Mouse (Mus musculus) kidney, postnatal 0 days (tissue): ENCODE measurements at regions not wholly inside any gene's neighbourhood (a gene's known extent, or its start where the extent isn't known, plus 50 kb on each side); places are given as distances from the start of the nearest gene placed in this dataset.
A peak's percentile ranks its signal among the peaks of the same experiment; 100 is the strongest.

Source experiments
- ATAC-seq: fragments of 200-750 bp; cut with Nextera tagmentation; replicated peaks from 2 replicates; pipeline ENCODE4 v1.8.0; 2017; ENCODE audit warnings: low read depth, moderate number of reproducible peaks, moderate TSS enrichment, moderate library complexity; ENCODE audit not compliant: low FRiP score
- DNase-seq: peaks from one replicate; pipeline ENCODE4 v3.0.0-alpha.2; 2016; ENCODE audit warnings: low spot score
- H3K27ac ChIP-seq: fragments of 300-500 bp; sonication (generic); 2 replicates; pipeline ENCODE4 v1.5.1; 2014; ENCODE audit warnings: mild to moderate bottlenecking
- H3K27me3 ChIP-seq: fragments of 300-500 bp; sonication (generic); 2 replicates; pipeline ENCODE4 v1.6.1; 2014; ENCODE audit warnings: low read length, mixed read lengths; ENCODE audit not compliant: insufficient read depth
- H3K36me3 ChIP-seq: fragments of 300-500 bp; sonication (generic); 2 replicates; pipeline ENCODE4 v1.6.1; 2014; ENCODE audit warnings: low read length, mixed read lengths; ENCODE audit not compliant: insufficient read depth
- H3K4me1 ChIP-seq: fragments of 300-500 bp; sonication (generic); replicated peaks from 2 replicates; pipeline ENCODE4 v1.6.1; 2014; ENCODE audit warnings: antibody characterized with exemption, low read length, mixed read lengths; ENCODE audit not compliant: insufficient read depth
- H3K4me2 ChIP-seq: fragments of 300-500 bp; sonication (generic); 2 replicates; pipeline ENCODE4 v1.6.1; 2014; ENCODE audit warnings: mild to moderate bottlenecking, low read length, moderate library complexity, mixed read lengths
- H3K4me3 ChIP-seq: fragments of 300-500 bp; sonication (generic); replicated peaks from 2 replicates; pipeline ENCODE4 v1.5.1; 2014; ENCODE audit warnings: low read depth, low read length
- H3K9ac ChIP-seq: fragments of 300-500 bp; sonication (generic); 2 replicates; pipeline ENCODE4 v1.6.1; 2014; ENCODE audit warnings: low read depth, low read length
- H3K9me3 ChIP-seq: fragments of 300-500 bp; sonication (generic); replicated peaks from 2 replicates; pipeline ENCODE4 v1.6.1; 2016; ENCODE audit warnings: low read length, inconsistent platforms, mixed read lengths
- CTCF ChIP-seq: IDR thresholded peaks from 2 replicates; pipeline ENCODE4 v1.5.1; 2016; ENCODE audit warnings: antibody characterized with exemption, low read depth, mild to moderate bottlenecking, moderate library complexity
- WGBS: fragments of 180-500 bp; shearing (Covaris S2); extraction: QIAGEN DNeasy Blood & Tissue Kit; methylation state at CpG from one replicate; pipeline ENCODE4 v1.1.7; 2014; 5-methylcytosine and 5-hydroxymethylcytosine counted together

- TF ChIP-seq CTCF = peak; percentile 72
- Histone ChIP-seq H3K27me3 (no peaks in the 10 kb centered on the region), H3K4me3 (no peak overlapping the region), H3K36me3 (no peaks in the 10 kb centered on the region), H3K4me1 (no peaks in the 10 kb centered on the region), H3K9ac (no peak overlapping the region), H3K9me3 (no peaks in the 10 kb centered on the region), H3K27ac (no peak overlapping the region), H3K4me2 (no peak overlapping the region)
- peak; percentile 22 for DNase-seq
- 17% methylated on average over 6 of the region's 6 CpGs for WGBS
- no peak for ATAC-seq
These were observed 138.7 kb downstream of the Cdr1 start for GRCm38 (mm10) chrX:61046700-61047099.

- no peak overlapping the region for H3K9ac ChIP-seq
- DNase-seq (no peak), ATAC-seq (no peak)
- no peaks in the 10 kb centered on the region for H3K9me3 ChIP-seq
- no peak for TF ChIP-seq CTCF
- no peaks in the 10 kb centered on the region for H3K27me3 ChIP-seq
- no peak overlapping the region for H3K4me3 ChIP-seq
- no peak overlapping the region for H3K27ac ChIP-seq
- no peak overlapping the region for H3K4me2 ChIP-seq
- H3K4me1 ChIP-seq = no peaks in the 10 kb centered on the region
- no peaks in the 10 kb centered on the region for H3K36me3 ChIP-seq
- 51% methylated on average over 8 of the region's 8 CpGs for WGBS
These were observed 142.2 kb downstream of the Cdr1 start for GRCm38 (mm10) chrX:61043147-61043546.
